Mouse (Mus musculus): ENCODE measurements around the gene Chrd. TPM values are rescaled to one million over a fixed set of nuclear protein-coding genes. Genes with fewer than 3 reads are reported as not detected.
A peak's percentile ranks its signal among the peaks of the same experiment; 100 is the strongest.

The Chrd gene
- total RNA-seq, 1 experiment from 2014 or later, result not detected

- no peak for ATAC-seq (replicated peaks in 1 of 2; ENCODE audit: insufficient read depth in 1 of 2, low FRiP score in 2 of 2, low TSS enrichment in 1 of 2, low read depth in 1 of 2, poor library complexity in 2 of 2, severe bottlenecking in 2 of 2)
Observed at GRCm38 (mm10) chr16:20708220-20708938, 24.5 kb upstream of the Chrd start.

GRCm38 (mm10) chr16:20708939-20709734, 23.8 kb upstream of the Chrd start:
- ATAC-seq (replicated peaks in 1 of 2; ENCODE audit: insufficient read depth in 1 of 2, low FRiP score in 2 of 2, low TSS enrichment in 1 of 2, low read depth in 1 of 2, poor library complexity in 2 of 2, severe bottlenecking in 2 of 2), result 0 out of 4 replicates have a peak, but pooled peaks of 1 of the 2 experiments have one; percentile 5

GRCm38 (mm10) chr16:20710370-20710769, 22.6 kb upstream of the Chrd start:
- no peak for ATAC-seq (replicated peaks in 1 of 2; ENCODE audit: insufficient read depth in 1 of 2, low FRiP score in 2 of 2, low TSS enrichment in 1 of 2, low read depth in 1 of 2, poor library complexity in 2 of 2, severe bottlenecking in 2 of 2)

GRCm38 (mm10) chr16:20710810-20711209, 22.1 kb upstream of the Chrd start:
- no peak for ATAC-seq (replicated peaks in 1 of 2; ENCODE audit: insufficient read depth in 1 of 2, low FRiP score in 2 of 2, low TSS enrichment in 1 of 2, low read depth in 1 of 2, poor library complexity in 2 of 2, severe bottlenecking in 2 of 2)

- no peak for ATAC-seq (replicated peaks in 1 of 2; ENCODE audit: insufficient read depth in 1 of 2, low FRiP score in 2 of 2, low TSS enrichment in 1 of 2, low read depth in 1 of 2, poor library complexity in 2 of 2, severe bottlenecking in 2 of 2)
Observed at GRCm38 (mm10) chr16:20712190-20712589, 20.7 kb upstream of the Chrd start.

- ATAC-seq (replicated peaks in 1 of 2; ENCODE audit: insufficient read depth in 1 of 2, low FRiP score in 2 of 2, low TSS enrichment in 1 of 2, low read depth in 1 of 2, poor library complexity in 2 of 2, severe bottlenecking in 2 of 2), result no peak
Observed at GRCm38 (mm10) chr16:20712889-20713288, 20.0 kb upstream of the Chrd start.

- ATAC-seq (replicated peaks in 1 of 2; ENCODE audit: insufficient read depth in 1 of 2, low FRiP score in 2 of 2, low TSS enrichment in 1 of 2, low read depth in 1 of 2, poor library complexity in 2 of 2, severe bottlenecking in 2 of 2), result no peak
Observed at GRCm38 (mm10) chr16:20714307-20715080, 18.4 kb upstream of the Chrd start.

- ATAC-seq (replicated peaks in 1 of 2; ENCODE audit: insufficient read depth in 1 of 2, low FRiP score in 2 of 2, low TSS enrichment in 1 of 2, low read depth in 1 of 2, poor library complexity in 2 of 2, severe bottlenecking in 2 of 2), result no peak
Observed at GRCm38 (mm10) chr16:20715161-20715560, 17.8 kb upstream of the Chrd start.

- ATAC-seq (replicated peaks in 1 of 2; ENCODE audit: insufficient read depth in 1 of 2, low FRiP score in 2 of 2, low TSS enrichment in 1 of 2, low read depth in 1 of 2, poor library complexity in 2 of 2, severe bottlenecking in 2 of 2), result no peak
Observed at GRCm38 (mm10) chr16:20715566-20715965, 17.4 kb upstream of the Chrd start.

GRCm38 (mm10) chr16:20715976-20716840, 16.7 kb upstream of the Chrd start:
- no peak for ATAC-seq (replicated peaks in 1 of 2; ENCODE audit: insufficient read depth in 1 of 2, low FRiP score in 2 of 2, low TSS enrichment in 1 of 2, low read depth in 1 of 2, poor library complexity in 2 of 2, severe bottlenecking in 2 of 2)

- ATAC-seq (replicated peaks in 1 of 2; ENCODE audit: insufficient read depth in 1 of 2, low FRiP score in 2 of 2, low TSS enrichment in 1 of 2, low read depth in 1 of 2, poor library complexity in 2 of 2, severe bottlenecking in 2 of 2), result no peak
Observed at GRCm38 (mm10) chr16:20716841-20717180, 16.1 kb upstream of the Chrd start.

- peak; percentile 83 to 91 for ATAC-seq (replicated peaks in 1 of 2; ENCODE audit: insufficient read depth in 1 of 2, low FRiP score in 2 of 2, low TSS enrichment in 1 of 2, low read depth in 1 of 2, poor library complexity in 2 of 2, severe bottlenecking in 2 of 2)
Observed at GRCm38 (mm10) chr16:20717181-20717977, 15.5 kb upstream of the Chrd start, which contains the start of the genes Polr2h and Clcn2. Polr2h (plus strand) TSS chr16:20717665. Clcn2 (minus strand) TSS chr16:20717746.

- peak in 1 of 2 experiments; percentile 27; a peak in 3 of 4 replicates for ATAC-seq (replicated peaks in 1 of 2; ENCODE audit: insufficient read depth in 1 of 2, low FRiP score in 2 of 2, low TSS enrichment in 1 of 2, low read depth in 1 of 2, poor library complexity in 2 of 2, severe bottlenecking in 2 of 2)
Observed at GRCm38 (mm10) chr16:20717978-20718670, 14.8 kb upstream of the Chrd start.

GRCm38 (mm10) chr16:20721808-20722207, 11.1 kb upstream of the Chrd start:
- ATAC-seq (replicated peaks in 1 of 2; ENCODE audit: insufficient read depth in 1 of 2, low FRiP score in 2 of 2, low TSS enrichment in 1 of 2, low read depth in 1 of 2, poor library complexity in 2 of 2, severe bottlenecking in 2 of 2), result no peak

GRCm38 (mm10) chr16:20722736-20723135, 10.2 kb upstream of the Chrd start:
- ATAC-seq (replicated peaks in 1 of 2; ENCODE audit: insufficient read depth in 1 of 2, low FRiP score in 2 of 2, low TSS enrichment in 1 of 2, low read depth in 1 of 2, poor library complexity in 2 of 2, severe bottlenecking in 2 of 2), result no peak

- ATAC-seq (replicated peaks in 1 of 2; ENCODE audit: insufficient read depth in 1 of 2, low FRiP score in 2 of 2, low TSS enrichment in 1 of 2, low read depth in 1 of 2, poor library complexity in 2 of 2, severe bottlenecking in 2 of 2), result no peak
Observed at GRCm38 (mm10) chr16:20723247-20723646, 9.7 kb upstream of the Chrd start.
